Mouse (Mus musculus) T-cell, adult 2 months (primary cell): ENCODE measurements around the gene Map3k5.
"Not testable (repeated sequence)": the region's sequence is repeated elsewhere in the genome, so short reads cannot be mapped to it uniquely, and the experiment has no call there.

Experiments
- DNase-seq: peaks from one replicate; pipeline ENCODE4 v3.0.0; 2022; ENCODE audit warnings: low spot score

The Map3k5 gene

GRCm38 (mm10) chr10:19934384-19935294 is at the start of gene Map3k5:
Map3k5 (plus strand) TSS chr10:19934472.
- peak; percentile 47 for DNase-seq

GRCm38 (mm10) chr10:19886249-19886648 is 48.0 kb upstream of the Map3k5 start:
- DNase-seq = no peak

GRCm38 (mm10) chr10:19889908-19890307 is 44.4 kb upstream of the Map3k5 start:
- DNase-seq = no peak

- no peak for DNase-seq
These were observed 42.6 kb upstream of the Map3k5 start for GRCm38 (mm10) chr10:19891686-19892085.

- no peak for DNase-seq
These were observed 41.1 kb upstream of the Map3k5 start for GRCm38 (mm10) chr10:19893146-19893545.

GRCm38 (mm10) chr10:19893976-19894375 is 40.3 kb upstream of the Map3k5 start:
- peak; percentile 44 for DNase-seq

- no peak for DNase-seq
These were observed 34.1 kb upstream of the Map3k5 start for GRCm38 (mm10) chr10:19900191-19900590.

GRCm38 (mm10) chr10:19901992-19902391 is 32.3 kb upstream of the Map3k5 start:
- no peak for DNase-seq

- no peak for DNase-seq
These were observed 30.0 kb upstream of the Map3k5 start for GRCm38 (mm10) chr10:19904077-19904820.

GRCm38 (mm10) chr10:19907246-19907804 is 26.9 kb upstream of the Map3k5 start, which contains the start of gene Pex7:
Pex7 (minus strand) TSS chr10:19907689.
- DNase-seq = peak; percentile 88

- no peak for DNase-seq
These were observed 26.2 kb upstream of the Map3k5 start for GRCm38 (mm10) chr10:19908076-19908475.

GRCm38 (mm10) chr10:19910516-19910915 is 23.8 kb upstream of the Map3k5 start:
- no peak for DNase-seq

- DNase-seq = no peak
These were observed 22.7 kb upstream of the Map3k5 start for GRCm38 (mm10) chr10:19911583-19911982.

GRCm38 (mm10) chr10:19913806-19914205 is 20.5 kb upstream of the Map3k5 start:
- no peak for DNase-seq

GRCm38 (mm10) chr10:19915301-19915700 is 19.0 kb upstream of the Map3k5 start:
- DNase-seq = no peak

- no peak for DNase-seq
These were observed 11.9 kb upstream of the Map3k5 start for GRCm38 (mm10) chr10:19922410-19922809.

- no peak for DNase-seq
These were observed 10.0 kb upstream of the Map3k5 start for GRCm38 (mm10) chr10:19924256-19924655.

GRCm38 (mm10) chr10:19926391-19926897 is 7.8 kb upstream of the Map3k5 start:
- not testable (repeated sequence) for DNase-seq

- DNase-seq = no peak
These were observed 6.1 kb upstream of the Map3k5 start for GRCm38 (mm10) chr10:19928205-19928604.

- DNase-seq = no peak
These were observed 1.3 kb upstream of the Map3k5 start for GRCm38 (mm10) chr10:19932986-19933385.

- peak; percentile 82 for DNase-seq
These were observed 525 bp upstream of the Map3k5 start for GRCm38 (mm10) chr10:19933511-19934383.

GRCm38 (mm10) chr10:19935295-19935623 is 987 bp downstream of the Map3k5 start:
- DNase-seq = no peak
